Mouse (Mus musculus): Measurements from ENCODE around the gene Lst1. TPM values are rescaled to one million over a fixed set of nuclear protein-coding genes. Genes with fewer than 3 reads are reported as not detected.

Lst1 gene
- polyA plus RNA-seq, 1 experiment from 2014 or later = 7.9 TPM

Small RNA genes lying within 50 kb of the gene (microRNA-seq; reads per million reads assigned to microRNA genes)
- gene Mir6973a (not detected), gene Mir6974 (not detected)

Other genes with a start within 250 kb of the Lst1 start
- gene Hspa1b, start 229.2 kb downstream of the Lst1 start, polyA plus RNA-seq (2015; fragmentation: Nextera tagmentation; extraction: Ambion mirVana) = 0.11 and 0.18 TPM in 2 replicates
- not detected in 2 replicates for gene Gm20481, start 218.5 kb downstream of the Lst1 start, polyA plus RNA-seq (2015; fragmentation: Nextera tagmentation; extraction: Ambion mirVana)
- gene Hspa1a, start 216.3 kb downstream of the Lst1 start, polyA plus RNA-seq (2015; fragmentation: Nextera tagmentation; extraction: Ambion mirVana) = 3.9 and 4.4 TPM in 2 replicates
- 3.1 and 4.2 TPM in 2 replicates for gene Hspa1l, start 215.7 kb downstream of the Lst1 start, polyA plus RNA-seq (2015; fragmentation: Nextera tagmentation; extraction: Ambion mirVana)
- gene Lsm2, start 206.6 kb downstream of the Lst1 start, polyA plus RNA-seq (2015; fragmentation: Nextera tagmentation; extraction: Ambion mirVana) = 132 and 134 TPM in 2 replicates
- 69.9 and 75.0 TPM in 2 replicates for gene Vars, start 187.5 kb downstream of the Lst1 start, polyA plus RNA-seq (2015; fragmentation: Nextera tagmentation; extraction: Ambion mirVana)
- gene Vwa7, start 171.9 kb downstream of the Lst1 start, polyA plus RNA-seq (2015; fragmentation: Nextera tagmentation; extraction: Ambion mirVana) = 0.27 and 0.34 TPM in 2 replicates
- gene Sapcd1, start 160.4 kb downstream of the Lst1 start, polyA plus RNA-seq (2015; fragmentation: Nextera tagmentation; extraction: Ambion mirVana) = 1.9 and 3.0 TPM in 2 replicates
- 3.5 and 3.7 TPM in 2 replicates for gene Msh5, start 141.7 kb downstream of the Lst1 start, polyA plus RNA-seq (2015; fragmentation: Nextera tagmentation; extraction: Ambion mirVana)
- gene Clic1, start 138.5 kb downstream of the Lst1 start, polyA plus RNA-seq (2015; fragmentation: Nextera tagmentation; extraction: Ambion mirVana) = 349 and 372 TPM in 2 replicates
- 171 and 193 TPM in 2 replicates for gene Ddah2, start 129.4 kb downstream of the Lst1 start, polyA plus RNA-seq (2015; fragmentation: Nextera tagmentation; extraction: Ambion mirVana)
- 0.17 TPM in 1 of 2 replicates, not detected in the other for gene Ly6g6c, start 123.1 kb downstream of the Lst1 start, polyA plus RNA-seq (2015; fragmentation: Nextera tagmentation; extraction: Ambion mirVana)
- gene Mpig6b, start 122.3 kb downstream of the Lst1 start, polyA plus RNA-seq (2015; fragmentation: Nextera tagmentation; extraction: Ambion mirVana) = 0.16 and 0.54 TPM in 2 replicates
- gene Ly6g6e, start 111.5 kb downstream of the Lst1 start, polyA plus RNA-seq (2015; fragmentation: Nextera tagmentation; extraction: Ambion mirVana) = 0.72 and 0.84 TPM in 2 replicates
- gene Ly6g6d, start 110.4 kb downstream of the Lst1 start, polyA plus RNA-seq (2015; fragmentation: Nextera tagmentation; extraction: Ambion mirVana) = 1.9 and 3.4 TPM in 2 replicates
- 0.29 and 0.39 TPM in 2 replicates for gene Ly6g6f, start 102.8 kb downstream of the Lst1 start, polyA plus RNA-seq (2015; fragmentation: Nextera tagmentation; extraction: Ambion mirVana)
- gene Abhd16a, start 99.2 kb downstream of the Lst1 start, polyA plus RNA-seq (2015; fragmentation: Nextera tagmentation; extraction: Ambion mirVana) = 80.9 and 83.3 TPM in 2 replicates
- gene Ly6g5c, start 80.2 kb downstream of the Lst1 start, polyA plus RNA-seq (2015; fragmentation: Nextera tagmentation; extraction: Ambion mirVana) = 0.72 TPM in 1 of 2 replicates, not detected in the other
- 0.57 and 0.63 TPM in 2 replicates for gene Ly6g5b, start 73.0 kb downstream of the Lst1 start, polyA plus RNA-seq (2015; fragmentation: Nextera tagmentation; extraction: Ambion mirVana)
- gene Gpank1, start 67.0 kb downstream of the Lst1 start, polyA plus RNA-seq (2015; fragmentation: Nextera tagmentation; extraction: Ambion mirVana) = 13.6 and 14.9 TPM in 2 replicates
- 224 and 232 TPM in 2 replicates for gene Csnk2b, start 66.4 kb downstream of the Lst1 start, polyA plus RNA-seq (2015; fragmentation: Nextera tagmentation; extraction: Ambion mirVana)
- gene D17H6S53E, start 62.1 kb downstream of the Lst1 start, polyA plus RNA-seq (2015; fragmentation: Nextera tagmentation; extraction: Ambion mirVana) = 10.1 and 10.2 TPM in 2 replicates
- gene Apom, start 56.4 kb downstream of the Lst1 start, polyA plus RNA-seq (2015; fragmentation: Nextera tagmentation; extraction: Ambion mirVana) = 0.60 and 0.89 TPM in 2 replicates
- 37.5 and 40.5 TPM in 2 replicates for gene Bag6, start 53.3 kb downstream of the Lst1 start, polyA plus RNA-seq (2015; fragmentation: Nextera tagmentation; extraction: Ambion mirVana)
- gene Prrc2a, start 23.5 kb downstream of the Lst1 start, polyA plus RNA-seq (2015; fragmentation: Nextera tagmentation; extraction: Ambion mirVana) = 103 and 113 TPM in 2 replicates
- 6.0 and 10.9 TPM in 2 replicates for gene Aif1, start 12.4 kb downstream of the Lst1 start, polyA plus RNA-seq (2015; fragmentation: Nextera tagmentation; extraction: Ambion mirVana)
- 3.5 and 6.4 TPM in 2 replicates for gene Ltb, start 6.0 kb upstream of the Lst1 start, polyA plus RNA-seq (2015; fragmentation: Nextera tagmentation; extraction: Ambion mirVana)
- gene Tnf, start 13.6 kb upstream of the Lst1 start, polyA plus RNA-seq (2015; fragmentation: Nextera tagmentation; extraction: Ambion mirVana) = 0.20 and 0.33 TPM in 2 replicates
- gene Lta, start 16.9 kb upstream of the Lst1 start, polyA plus RNA-seq (2015; fragmentation: Nextera tagmentation; extraction: Ambion mirVana) = 0.27 and 0.79 TPM in 2 replicates
- gene Gm16181, start 32.4 kb upstream of the Lst1 start, polyA plus RNA-seq (2015; fragmentation: Nextera tagmentation; extraction: Ambion mirVana) = 0.41 and 1.2 TPM in 2 replicates
- gene Atp6v1g2, start 45.2 kb upstream of the Lst1 start, polyA plus RNA-seq (2015; fragmentation: Nextera tagmentation; extraction: Ambion mirVana) = 10.1 and 10.4 TPM in 2 replicates
- 8.4 and 8.8 TPM in 2 replicates for gene Nfkbil1, start 47.4 kb upstream of the Lst1 start, polyA plus RNA-seq (2015; fragmentation: Nextera tagmentation; extraction: Ambion mirVana)
- gene Ddx39b, start 53.3 kb upstream of the Lst1 start, polyA plus RNA-seq (2015; fragmentation: Nextera tagmentation; extraction: Ambion mirVana) = 256 and 260 TPM in 2 replicates
- 90.5 and 110 TPM in 2 replicates for gene H2-D1, start 74.3 kb upstream of the Lst1 start, polyA plus RNA-seq (2015; fragmentation: Nextera tagmentation; extraction: Ambion mirVana)
- gene H2-Q1, start 132.0 kb upstream of the Lst1 start, polyA plus RNA-seq (2015; fragmentation: Nextera tagmentation; extraction: Ambion mirVana) = not detected in 2 replicates
- 0.82 and 2.1 TPM in 2 replicates for gene H2-Q2, start 153.8 kb upstream of the Lst1 start, polyA plus RNA-seq (2015; fragmentation: Nextera tagmentation; extraction: Ambion mirVana)
- gene H2-Q4, start 191.2 kb upstream of the Lst1 start, polyA plus RNA-seq (2015; fragmentation: Nextera tagmentation; extraction: Ambion mirVana) = 3.2 and 4.1 TPM in 2 replicates
- 1.1 and 2.8 TPM in 2 replicates for gene H2-Q6, start 236.4 kb upstream of the Lst1 start, polyA plus RNA-seq (2015; fragmentation: Nextera tagmentation; extraction: Ambion mirVana)